Mouse (Mus musculus): ENCODE results near the gene Pdlim5. TPM values are rescaled to one million over a fixed set of nuclear protein-coding genes. Genes with fewer than 3 reads are reported as not detected.
"Not testable (repeated sequence)": the region's sequence is repeated elsewhere in the genome, so short reads cannot be mapped to it uniquely, and the experiment has no call there.

The Pdlim5 gene
- polyA plus RNA-seq, 1 experiment from 2014 or later, result 14.1 TPM

DNA sequence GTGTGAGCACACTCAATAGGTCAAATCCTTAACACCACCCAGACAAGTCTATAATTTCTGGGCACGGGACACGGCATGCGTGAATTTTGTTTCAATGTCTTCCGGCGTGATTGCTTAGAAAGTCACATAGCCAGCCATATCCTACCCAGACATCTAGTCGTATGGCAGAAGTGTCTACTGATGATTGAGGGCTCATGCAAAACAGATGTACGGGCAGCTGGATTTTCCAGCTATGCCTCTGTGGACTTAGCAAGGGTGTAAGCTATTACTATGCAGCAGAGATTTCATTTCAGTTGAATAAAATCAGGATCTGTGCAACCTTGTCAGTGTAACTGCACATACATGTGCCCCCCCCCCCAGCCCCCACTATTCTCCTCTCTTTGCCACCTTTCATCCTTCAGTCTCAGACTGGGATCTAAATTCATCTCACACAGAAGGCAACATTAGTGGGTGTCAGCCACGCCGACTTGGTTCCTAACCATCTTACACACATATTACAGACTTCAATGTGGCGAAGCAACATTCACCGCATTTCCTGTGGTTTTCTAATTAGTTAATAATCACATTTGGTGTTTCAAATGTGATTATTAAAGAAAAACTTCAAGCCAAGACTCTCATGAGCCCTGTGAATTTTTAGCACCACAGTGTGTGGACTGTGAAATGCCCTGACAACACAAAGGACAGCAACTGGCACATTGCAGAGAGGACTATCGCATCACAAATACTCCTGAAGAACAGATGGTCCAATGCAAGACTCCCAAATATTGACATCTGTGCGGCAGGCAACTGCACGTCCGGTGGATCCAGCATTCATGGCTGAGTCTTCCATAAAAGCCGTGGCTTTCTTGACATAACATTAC is 161.7 kb downstream of the Pdlim5 start:
- ATAC-seq (replicated peaks), result no peak

DNA sequence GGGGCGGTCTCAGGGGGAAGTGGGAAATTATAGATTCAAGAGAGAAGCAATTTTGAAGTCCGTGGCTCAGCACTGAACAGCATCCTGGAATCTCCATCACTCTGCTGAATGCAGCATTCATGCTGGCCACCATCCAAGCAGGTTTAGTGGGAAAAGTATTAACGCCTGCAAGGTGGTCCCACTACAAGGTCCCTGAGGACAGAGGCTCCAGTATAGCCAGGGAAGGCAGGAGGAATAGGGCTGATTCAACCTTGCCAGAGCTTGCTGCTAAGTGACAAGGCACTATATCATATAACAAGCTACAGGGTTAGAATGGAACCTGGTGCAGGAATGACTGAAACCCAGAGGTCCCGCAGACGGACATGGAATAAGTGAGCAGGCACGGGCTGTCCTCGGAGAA is 166.8 kb downstream of the Pdlim5 start:
- WGBS, result 86% methylated on average over 7 of the region's 7 CpGs
- H3K36me3 ChIP-seq (replicated peaks), result no peaks in the 10 kb centered on the region
- H3K9me3 ChIP-seq, result no peaks in the 10 kb centered on the region
- no peak overlapping the region for H3K4me2 ChIP-seq
- no peak overlapping the region for H3K27ac ChIP-seq
- no peak overlapping the region for H3K4me3 ChIP-seq
- H3K9ac ChIP-seq, result no peak overlapping the region
- H3K4me1 ChIP-seq, result no peaks in the 10 kb centered on the region
- ATAC-seq (replicated peaks), result no peak
- H3K27me3 ChIP-seq (replicated peaks), result no peaks in the 10 kb centered on the region

More for the DNA sequence above, 161.7 kb downstream of the Pdlim5 start:
- no peaks in the 10 kb centered on the region for H3K4me1 ChIP-seq
- 83% methylated on average over 16 of the region's 16 CpGs for WGBS
- H3K36me3 ChIP-seq (replicated peaks), result no peaks in the 10 kb centered on the region
- H3K4me3 ChIP-seq, result no peak overlapping the region
- H3K27me3 ChIP-seq (replicated peaks), result no peaks in the 10 kb centered on the region
- no peak overlapping the region for H3K9ac ChIP-seq
- no peak overlapping the region for H3K27ac ChIP-seq
- H3K4me2 ChIP-seq, result no peak overlapping the region
- no peaks in the 10 kb centered on the region for H3K9me3 ChIP-seq

DNA sequence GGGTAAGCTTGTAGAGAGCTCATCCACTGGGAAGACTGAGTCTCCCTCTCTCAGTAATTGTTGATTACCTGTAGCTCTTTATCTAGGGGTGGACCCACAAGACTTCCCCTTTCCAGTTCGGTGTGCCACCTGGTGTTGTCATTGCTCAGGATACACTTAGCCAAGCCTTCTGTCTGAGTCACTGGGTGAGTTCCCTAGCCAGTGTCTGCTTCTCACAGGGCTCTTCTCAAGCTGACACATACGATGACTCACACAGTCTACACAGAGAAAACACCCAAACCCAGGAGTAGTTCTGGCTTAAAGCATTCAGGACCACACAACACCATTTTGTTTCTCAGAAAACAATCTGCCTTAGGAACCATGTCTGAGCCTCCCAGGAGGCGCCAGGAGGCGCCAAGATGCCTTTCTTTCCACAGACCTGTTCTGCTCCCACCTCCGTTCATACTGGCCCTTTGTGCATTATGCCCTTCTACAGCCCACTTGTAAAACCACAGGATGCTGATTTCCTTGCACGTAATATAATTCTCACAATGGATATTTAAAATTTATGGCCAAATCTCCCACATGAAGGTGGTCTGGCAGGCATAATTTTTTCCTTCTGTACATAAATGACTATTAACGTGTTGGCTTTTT is 172.9 kb downstream of the Pdlim5 start:
- Histone ChIP-seq H3K4me1 (no peaks in the 10 kb centered on the region), H3K9me3 (no peaks in the 10 kb centered on the region), H3K36me3 (replicated peaks) (no peaks in the 10 kb centered on the region), H3K4me2 (no peak overlapping the region), H3K27ac (no peak overlapping the region), H3K4me3 (no peak overlapping the region), H3K9ac (no peak overlapping the region), H3K27me3 (replicated peaks) (no peaks in the 10 kb centered on the region)
- ATAC-seq (replicated peaks), result no peak
- WGBS, result 87% methylated on average over 7 of the region's 7 CpGs

DNA sequence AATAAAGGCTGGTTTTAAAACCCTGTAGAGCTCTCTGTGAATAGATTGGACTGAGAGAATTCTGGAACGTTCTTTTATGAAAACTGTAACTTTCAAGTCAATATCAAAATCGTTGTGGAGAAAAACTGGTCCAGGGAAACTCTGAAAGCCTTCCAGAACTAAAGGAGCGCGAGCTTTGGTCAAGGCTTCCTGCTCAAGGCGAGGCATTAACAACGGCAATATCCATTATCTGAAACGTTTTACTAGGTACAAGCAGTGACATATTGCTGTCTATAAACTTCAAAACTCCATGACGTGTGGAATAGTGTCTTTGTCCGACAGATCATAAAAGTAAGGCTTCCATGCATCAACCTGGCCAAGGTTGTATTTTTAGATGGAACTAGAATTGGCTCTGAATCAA is 175.6 kb downstream of the Pdlim5 start:
- no peak overlapping the region for H3K4me2 ChIP-seq
- no peaks in the 10 kb centered on the region for H3K36me3 ChIP-seq (replicated peaks)
- no peak for ATAC-seq (replicated peaks)
- H3K4me1 ChIP-seq, result no peaks in the 10 kb centered on the region
- no peaks in the 10 kb centered on the region for H3K27me3 ChIP-seq (replicated peaks)
- 94% methylated on average over 9 of the region's 9 CpGs for WGBS
- H3K9me3 ChIP-seq, result no peaks in the 10 kb centered on the region
- no peak overlapping the region for H3K27ac ChIP-seq
- no peak overlapping the region for H3K9ac ChIP-seq
- H3K4me3 ChIP-seq, result no peak overlapping the region

DNA sequence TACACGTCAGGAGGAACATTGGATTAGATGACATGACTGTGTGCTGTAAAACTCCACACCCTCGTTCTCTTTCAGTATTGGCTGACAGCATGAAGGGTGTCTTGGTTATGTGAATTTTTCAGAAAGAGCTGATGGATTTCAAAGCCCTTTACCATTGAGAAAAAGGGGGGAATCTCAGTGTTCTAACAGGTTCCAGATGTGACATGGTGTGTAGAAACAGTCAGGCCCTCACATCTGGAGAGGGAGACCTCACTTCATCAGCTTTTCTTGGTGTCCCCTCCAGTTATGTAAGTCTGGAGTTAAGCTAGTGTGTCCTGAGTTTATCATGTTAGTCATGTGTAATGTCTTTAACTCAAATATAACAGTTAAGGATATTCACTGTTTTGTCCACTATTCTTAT is 182.7 kb downstream of the Pdlim5 start:
- Histone ChIP-seq H3K4me1 (no peaks in the 10 kb centered on the region), H3K27ac (no peak overlapping the region), H3K27me3 (replicated peaks) (no peaks in the 10 kb centered on the region), H3K9me3 (no peaks in the 10 kb centered on the region), H3K4me3 (no peak overlapping the region), H3K9ac (no peak overlapping the region), H3K4me2 (no peak overlapping the region), H3K36me3 (replicated peaks) (no peaks in the 10 kb centered on the region)
- 77% methylated on average over 2 of the region's 2 CpGs for WGBS
- no peak for ATAC-seq (replicated peaks)

DNA sequence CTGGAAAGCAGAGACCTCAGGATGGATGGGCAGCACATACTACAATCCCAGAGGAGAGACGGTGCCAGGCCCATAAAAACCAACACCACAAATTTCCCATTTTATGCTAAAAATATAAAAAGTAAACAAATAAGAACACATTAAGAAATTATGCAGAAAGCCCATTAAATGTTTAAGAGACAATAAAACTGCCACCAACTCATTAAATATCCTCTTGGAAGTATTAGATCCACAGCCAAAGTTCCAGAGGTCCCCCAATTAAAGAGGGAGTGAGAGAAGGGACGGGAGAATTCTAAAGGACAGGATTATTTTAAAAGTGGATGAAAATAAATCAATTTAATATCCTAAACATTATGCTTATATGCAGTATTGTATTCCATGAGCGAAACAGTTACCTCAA is 183.3 kb downstream of the Pdlim5 start:
- Histone ChIP-seq H3K4me1 (no peaks in the 10 kb centered on the region), H3K4me3 (no peak overlapping the region), H3K27me3 (replicated peaks) (no peaks in the 10 kb centered on the region), H3K36me3 (replicated peaks) (no peaks in the 10 kb centered on the region), H3K9me3 (no peaks in the 10 kb centered on the region), H3K4me2 (no peak overlapping the region), H3K27ac (no peak overlapping the region), H3K9ac (no peak overlapping the region)
- ATAC-seq (replicated peaks), result no peak
- 90% methylated on average over 3 of the region's 3 CpGs for WGBS

DNA sequence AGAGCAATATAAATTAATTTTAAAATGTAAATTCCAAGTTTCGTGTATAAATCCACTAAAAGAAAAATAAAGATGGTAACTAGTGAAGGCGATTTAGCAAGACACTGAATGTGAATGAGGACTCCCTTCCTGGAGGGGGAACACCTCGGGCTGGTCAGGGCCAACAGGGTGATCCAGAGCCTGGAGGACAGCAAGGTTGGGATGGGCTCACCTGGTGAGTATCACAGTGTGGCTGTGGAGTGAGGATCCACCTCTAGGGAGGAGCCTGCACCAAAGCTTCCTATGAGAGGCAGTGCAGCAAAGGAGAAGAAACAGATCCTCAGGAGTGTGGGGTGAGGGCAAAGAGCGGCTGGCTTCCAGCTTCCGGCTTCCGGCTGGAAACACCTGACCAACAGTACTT is 185.5 kb downstream of the Pdlim5 start:
- Histone ChIP-seq H3K4me1 (no peaks in the 10 kb centered on the region), H3K36me3 (replicated peaks) (no peaks in the 10 kb centered on the region), H3K27me3 (replicated peaks) (no peaks in the 10 kb centered on the region), H3K9ac (no peak overlapping the region), H3K27ac (no peak overlapping the region), H3K9me3 (no peaks in the 10 kb centered on the region), H3K4me3 (no peak overlapping the region), H3K4me2 (no peak overlapping the region)
- ATAC-seq (replicated peaks), result 0 out of 2 replicates have a peak, but pooled peaks have one; percentile 45
- WGBS, result 75% methylated on average over 6 of the region's 6 CpGs

DNA sequence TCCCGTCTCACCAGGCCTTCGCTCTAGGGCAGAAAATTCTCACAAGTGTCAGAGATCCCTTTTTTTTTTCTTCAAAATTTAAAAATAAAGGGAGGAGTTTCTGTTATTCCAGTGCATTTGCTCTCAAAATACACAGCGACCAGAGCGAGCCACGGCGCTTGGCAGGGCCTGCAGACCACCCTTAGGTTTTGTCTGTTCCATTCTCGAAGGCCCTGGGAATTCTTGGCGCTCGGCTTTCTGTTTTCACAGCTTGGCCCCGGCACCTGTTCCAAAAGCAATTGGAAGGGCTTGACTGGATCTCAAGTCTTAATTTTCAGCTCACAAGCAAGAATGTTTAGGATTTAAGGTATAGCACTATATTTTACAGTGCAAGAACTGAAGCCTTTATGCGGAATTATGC is 186.4 kb downstream of the Pdlim5 start:
- Histone ChIP-seq H3K36me3 (replicated peaks) (no peaks in the 10 kb centered on the region), H3K9me3 (no peaks in the 10 kb centered on the region), H3K4me3 (no peak overlapping the region), H3K4me2 (no peak overlapping the region), H3K4me1 (no peaks in the 10 kb centered on the region), H3K27me3 (replicated peaks) (no peaks in the 10 kb centered on the region), H3K9ac (no peak overlapping the region), H3K27ac (no peak overlapping the region)
- 78% methylated on average over 11 of the region's 11 CpGs for WGBS
- ATAC-seq (replicated peaks), result no peak

DNA sequence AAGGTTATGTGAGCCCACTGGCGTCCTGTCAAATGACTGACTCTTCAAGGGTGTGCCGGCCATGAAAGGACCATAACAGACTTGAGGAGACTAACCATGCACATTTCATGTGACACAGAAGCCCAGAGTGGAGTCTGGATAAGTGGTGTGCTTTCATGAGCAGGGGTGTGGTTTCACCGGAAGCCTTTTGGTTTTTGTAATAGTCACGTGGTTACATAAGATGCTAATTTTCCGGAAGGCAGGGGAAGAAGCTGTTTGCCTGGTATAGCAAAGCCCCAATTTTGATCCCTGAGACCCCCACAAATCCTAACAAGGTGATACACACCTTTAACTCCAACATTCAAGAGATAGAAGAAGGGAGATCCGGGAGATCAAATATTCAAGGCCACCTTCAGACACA is 188.0 kb downstream of the Pdlim5 start:
- Histone ChIP-seq H3K27me3 (replicated peaks) (no peaks in the 10 kb centered on the region), H3K9ac (no peak overlapping the region), H3K27ac (no peak overlapping the region), H3K36me3 (replicated peaks) (no peaks in the 10 kb centered on the region), H3K4me2 (no peak overlapping the region), H3K4me1 (no peaks in the 10 kb centered on the region), H3K9me3 (no peaks in the 10 kb centered on the region), H3K4me3 (no peak overlapping the region)
- no peak for ATAC-seq (replicated peaks)
- WGBS, result 90% methylated on average over 6 of the region's 6 CpGs

DNA sequence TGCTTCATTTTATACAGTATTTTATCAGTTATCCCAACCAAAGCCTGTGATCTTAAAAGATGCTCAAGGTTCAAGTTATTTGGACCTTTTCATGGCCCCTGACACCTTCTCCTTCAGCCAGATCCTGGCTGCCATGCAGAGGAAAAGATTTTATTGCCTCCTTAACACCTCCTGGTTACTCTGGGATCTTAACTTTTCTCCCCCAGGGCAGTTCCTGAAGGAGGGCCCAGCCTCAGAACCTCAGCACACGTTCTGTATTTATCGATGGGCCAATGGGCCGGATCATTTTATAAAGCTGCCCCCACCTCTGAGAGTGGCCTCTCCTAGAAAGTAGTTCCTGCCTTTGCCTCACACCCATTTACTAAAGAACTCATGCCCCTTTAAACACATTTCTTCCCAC is 189.2 kb downstream of the Pdlim5 start:
- H3K4me3 ChIP-seq, result no peak overlapping the region
- H3K27ac ChIP-seq, result no peak overlapping the region
- no peak for ATAC-seq (replicated peaks)
- H3K36me3 ChIP-seq (replicated peaks), result no peaks in the 10 kb centered on the region
- H3K4me2 ChIP-seq, result no peak overlapping the region
- no peaks in the 10 kb centered on the region for H3K27me3 ChIP-seq (replicated peaks)
- no peaks in the 10 kb centered on the region for H3K4me1 ChIP-seq
- no peaks in the 10 kb centered on the region for H3K9me3 ChIP-seq
- no peak overlapping the region for H3K9ac ChIP-seq
- 96% methylated on average over 3 of the region's 3 CpGs for WGBS

DNA sequence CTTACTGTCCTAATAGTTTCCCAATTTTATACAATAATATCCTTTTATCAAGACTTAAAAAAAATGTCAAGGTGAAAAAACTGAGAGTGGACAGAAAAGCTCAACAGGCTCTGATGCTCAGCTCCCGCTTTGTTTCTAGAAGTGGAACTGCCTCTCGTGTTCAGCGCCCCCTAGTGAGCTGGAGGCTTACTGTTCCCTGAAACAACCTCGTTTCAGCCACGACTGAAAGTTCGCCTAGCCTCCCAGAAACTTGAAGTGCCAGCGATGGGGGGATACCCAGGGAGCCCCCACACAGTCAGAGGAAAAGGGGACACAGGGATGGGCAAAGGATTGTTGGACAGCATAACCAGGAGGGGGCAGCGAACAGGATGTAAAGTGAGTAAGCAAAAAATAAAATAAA is 199.4 kb downstream of the Pdlim5 start:
- Histone ChIP-seq H3K9me3 (no peaks in the 10 kb centered on the region), H3K27ac (no peak overlapping the region), H3K4me1 (no peaks in the 10 kb centered on the region), H3K27me3 (replicated peaks) (no peaks in the 10 kb centered on the region), H3K4me3 (no peak overlapping the region), H3K9ac (no peak overlapping the region), H3K36me3 (replicated peaks) (no peaks in the 10 kb centered on the region), H3K4me2 (no peak overlapping the region)
- WGBS, result 87% methylated on average over 8 of the region's 8 CpGs
- ATAC-seq (replicated peaks), result no peak

DNA sequence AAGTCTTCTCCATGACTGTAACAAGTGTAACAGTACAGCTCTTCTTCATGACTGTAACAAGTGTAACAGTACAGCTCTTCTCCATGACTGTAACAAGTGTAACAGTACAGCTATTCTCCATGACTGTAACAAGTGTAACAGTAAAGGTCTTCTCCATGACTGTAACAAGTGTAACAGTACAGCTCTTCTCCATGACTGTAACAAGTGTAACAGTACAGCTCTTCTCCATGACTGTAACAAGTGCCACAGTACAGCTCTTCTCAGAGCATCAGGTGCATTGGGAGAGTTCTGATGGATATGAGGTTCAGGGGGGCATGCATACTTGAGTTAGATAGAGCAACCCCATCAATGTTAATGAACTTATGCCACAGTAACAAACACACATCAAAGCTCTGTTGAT is 203.9 kb downstream of the Pdlim5 start:
- not testable (repeated sequence) for H3K4me1 ChIP-seq; H3K9me3 ChIP-seq; H3K27ac ChIP-seq; H3K36me3 ChIP-seq (replicated peaks); H3K4me3 ChIP-seq; H3K27me3 ChIP-seq (replicated peaks); ATAC-seq (replicated peaks); H3K4me2 ChIP-seq; H3K9ac ChIP-seq

Measured in midbrain, embryonic 15.5 days (tissue).